Mouse (Mus musculus) hindbrain, embryonic 11.5 days (tissue): ENCODE measurements around the gene Tsen54. TPM values are rescaled to one million over a fixed set of nuclear protein-coding genes. Genes with fewer than 3 reads are reported as not detected.

Experiments used
- ATAC-seq: fragments of 200-750 bp; cut with Nextera tagmentation; 2 replicates; pipeline ENCODE4 v1.8.0; 2017; ENCODE audit warnings: mild to moderate bottlenecking, moderate TSS enrichment, moderate library complexity; ENCODE audit not compliant: low FRiP score
- DNase-seq: peaks from one replicate; pipeline ENCODE4 v3.0.0-alpha.2; 2015; ENCODE audit warnings: low spot score
- H3K27ac ChIP-seq: fragments of 300-500 bp; sonication (generic); 2 replicates; pipeline ENCODE4 v1.5.1; 2014; ENCODE audit warnings: mild to moderate bottlenecking, low read depth, low read length
- H3K27me3 ChIP-seq: fragments of 300-500 bp; sonication (generic); 2 replicates; pipeline ENCODE4 v1.6.1; 2014; ENCODE audit warnings: mild to moderate bottlenecking, low read length, moderate library complexity, mixed read lengths; ENCODE audit not compliant: control insufficient read depth, insufficient read depth
- H3K36me3 ChIP-seq: fragments of 300-500 bp; sonication (generic); 2 replicates; pipeline ENCODE4 v1.6.1; 2014; ENCODE audit warnings: mild to moderate bottlenecking, low read length, moderate library complexity, mixed read lengths; ENCODE audit not compliant: control insufficient read depth, insufficient read depth
- H3K4me1 ChIP-seq: fragments of 300-500 bp; sonication (generic); replicated peaks from 2 replicates; pipeline ENCODE4 v1.6.1; 2014; ENCODE audit warnings: low read length, mixed read lengths; ENCODE audit not compliant: control insufficient read depth, insufficient read depth
- H3K4me2 ChIP-seq: fragments of 300-500 bp; sonication (generic); replicated peaks from 2 replicates; pipeline ENCODE4 v1.6.1; 2014; ENCODE audit warnings: mild to moderate bottlenecking, low read depth, low read length
- H3K4me3 ChIP-seq: fragments of 300-500 bp; sonication (generic); 2 replicates; pipeline ENCODE4 v1.5.1; 2014; ENCODE audit warnings: low read depth, low read length
- H3K9ac ChIP-seq: fragments of 300-500 bp; sonication (generic); 2 replicates; pipeline ENCODE4 v1.6.1; 2014; ENCODE audit warnings: low read depth, low read length
- H3K9me3 ChIP-seq: fragments of 300-500 bp; sonication (generic); 2 replicates; pipeline ENCODE4 v1.6.1; 2016; ENCODE audit warnings: low read length; ENCODE audit not compliant: control insufficient read depth
- WGBS: fragments of 180-500 bp; shearing (Covaris S2); extraction: QIAGEN DNeasy Blood & Tissue Kit; methylation state at CpG from one replicate; pipeline ENCODE4 v1.1.7; 2014; 5-methylcytosine and 5-hydroxymethylcytosine counted together
- polyA plus RNA-seq: library from polyadenylated mRNA; unstranded; fragments of >200 nt; fragmentation: Nextera tagmentation; extraction: Ambion mirVana; gene quantifications from 2 replicates; pipeline ENCODE4 v1.2.1, GENCODE M21; 2014

Gene Tsen54
- polyA plus RNA-seq, 1 experiment from 2014 or later: 17.9 TPM

- DNase-seq (no peak), ATAC-seq (no peak)
- Histone ChIP-seq H3K27me3 (peaks cover 2% of the 10 kb centered on the region; the same call in 1 of the 2 replicates), H3K27ac (no peak overlapping the region), H3K9me3 (no peaks in the 10 kb centered on the region), H3K9ac (no peak overlapping the region), H3K4me3 (no peak overlapping the region), H3K36me3 (no peaks in the 10 kb centered on the region), H3K4me2 (no peak overlapping the region), H3K4me1 (peaks cover 6% of the 10 kb centered on the region)
- 45% methylated on average over 3 of the region's 3 CpGs for WGBS
These were observed 17.0 kb downstream of the Tsen54 start for GRCm38 (mm10) chr11:115831518-115831917.

- peaks cover 2% of the 10 kb centered on the region; the same call in 1 of the 2 replicates for H3K27me3 ChIP-seq
These were observed 17.5 kb downstream of the Tsen54 start for GRCm38 (mm10) chr11:115832064-115832463.

GRCm38 (mm10) chr11:115832523-115832922, 18.0 kb downstream of the Tsen54 start:
- no peak overlapping the region for H3K4me2 ChIP-seq
- no peaks in the 10 kb centered on the region for H3K36me3 ChIP-seq
- no peak overlapping the region for H3K4me3 ChIP-seq
- no peak overlapping the region for H3K9ac ChIP-seq
- DNase-seq (no peak), ATAC-seq (no peak)
- WGBS: 8% methylated on average over 8 of the region's 8 CpGs
- H3K27me3 ChIP-seq: peaks cover 2% of the 10 kb centered on the region; the same call in 1 of the 2 replicates
- H3K4me1 ChIP-seq: peaks cover 6% of the 10 kb centered on the region
- no peaks in the 10 kb centered on the region for H3K9me3 ChIP-seq
- H3K27ac ChIP-seq: no peak overlapping the region

More at GRCm38 (mm10) chr11:115832064-115832463, 17.5 kb downstream of the Tsen54 start:
- DNase-seq (no peak), ATAC-seq (no peak)
- WGBS: 58% methylated on average over 6 of the region's 6 CpGs
- no peaks in the 10 kb centered on the region for H3K36me3 ChIP-seq
- H3K4me1 ChIP-seq: peaks cover 6% of the 10 kb centered on the region
- no peak overlapping the region for H3K4me2 ChIP-seq
- no peaks in the 10 kb centered on the region for H3K9me3 ChIP-seq
- H3K27ac ChIP-seq: no peak overlapping the region
- H3K9ac ChIP-seq: no peak overlapping the region
- no peak overlapping the region for H3K4me3 ChIP-seq

GRCm38 (mm10) chr11:115833021-115833513, 18.5 kb downstream of the Tsen54 start:
- Histone ChIP-seq H3K27me3 (peaks cover 2% of the 10 kb centered on the region; the same call in 1 of the 2 replicates), H3K4me1 (peaks cover 6% of the 10 kb centered on the region), H3K9me3 (no peaks in the 10 kb centered on the region), H3K4me2 (no peak overlapping the region), H3K36me3 (no peaks in the 10 kb centered on the region), H3K9ac (no peak overlapping the region), H3K4me3 (no peak overlapping the region), H3K27ac (no peak overlapping the region)
- 18% methylated on average over 8 of the region's 8 CpGs for WGBS
- DNase-seq (no peak), ATAC-seq (no peak)

- peaks cover 6% of the 10 kb centered on the region for H3K4me1 ChIP-seq
- ATAC-seq (no peak), DNase-seq (no peak)
- H3K4me2 ChIP-seq: no peak overlapping the region
- H3K27me3 ChIP-seq: peaks cover 2% of the 10 kb centered on the region; the same call in 1 of the 2 replicates
- no peaks in the 10 kb centered on the region for H3K36me3 ChIP-seq
- 48% methylated on average over 6 of the region's 6 CpGs for WGBS
- no peak overlapping the region for H3K4me3 ChIP-seq
- no peak overlapping the region for H3K9ac ChIP-seq
- no peaks in the 10 kb centered on the region for H3K9me3 ChIP-seq
- H3K27ac ChIP-seq: no peak overlapping the region
These were observed 19.5 kb downstream of the Tsen54 start for GRCm38 (mm10) chr11:115834033-115834432.

GRCm38 (mm10) chr11:115836656-115837395, 22.3 kb downstream of the Tsen54 start:
- peaks cover 6% of the 10 kb centered on the region for H3K4me1 ChIP-seq

GRCm38 (mm10) chr11:115837606-115838345, 23.3 kb downstream of the Tsen54 start:
- WGBS: 95% methylated on average over 22 of the region's 22 CpGs
- no peaks in the 10 kb centered on the region for H3K36me3 ChIP-seq
- H3K4me2 ChIP-seq: no peak overlapping the region
- H3K9ac ChIP-seq: no peak overlapping the region
- H3K9me3 ChIP-seq: no peaks in the 10 kb centered on the region
- no peaks in the 10 kb centered on the region for H3K27me3 ChIP-seq
- no peak overlapping the region for H3K27ac ChIP-seq
- DNase-seq (no peak), ATAC-seq (no peak)
- H3K4me3 ChIP-seq: no peak overlapping the region
- H3K4me1 ChIP-seq: peaks cover 2% of the 10 kb centered on the region

More at GRCm38 (mm10) chr11:115836656-115837395, 22.3 kb downstream of the Tsen54 start:
- WGBS: 42% methylated on average over 11 of the region's 11 CpGs
- Histone ChIP-seq H3K27me3 (no peaks in the 10 kb centered on the region; the same call in 1 of the 2 replicates), H3K27ac (no peak overlapping the region), H3K4me2 (no peak overlapping the region), H3K4me3 (no peak overlapping the region), H3K36me3 (no peaks in the 10 kb centered on the region), H3K9ac (no peak overlapping the region), H3K9me3 (no peaks in the 10 kb centered on the region)
- ATAC-seq (no peak), DNase-seq (no peak)

GRCm38 (mm10) chr11:115838895-115839311, 24.4 kb downstream of the Tsen54 start:
- H3K9ac ChIP-seq: no peak overlapping the region
- H3K27ac ChIP-seq: no peak overlapping the region
- no peak overlapping the region for H3K4me3 ChIP-seq
- no peaks in the 10 kb centered on the region for H3K4me1 ChIP-seq
- no peak overlapping the region for H3K4me2 ChIP-seq
- H3K9me3 ChIP-seq: no peaks in the 10 kb centered on the region
- ATAC-seq (no peak), DNase-seq (no peak)
- no peaks in the 10 kb centered on the region for H3K36me3 ChIP-seq
- WGBS: 69% methylated on average over 3 of the region's 4 CpGs
- no peaks in the 10 kb centered on the region for H3K27me3 ChIP-seq
